Mouse (Mus musculus) liver, embryonic 14.5 days (tissue): ENCODE results near the gene Slc44a5. TPM values are rescaled to one million over a fixed set of nuclear protein-coding genes. Genes with fewer than 3 reads are reported as not detected.

ENCODE experiments used
- ATAC-seq: fragments of 200-750 bp; cut with Nextera tagmentation; 2 replicates; pipeline ENCODE4 v1.8.0; 2017; ENCODE audit warnings: moderate number of reproducible peaks, mild to moderate bottlenecking, moderate library complexity; ENCODE audit not compliant: insufficient read depth
- DNase-seq, 3 experiments: peaks; one replicate each; pipeline ENCODE4 v3.0.0-alpha.2; 2012 to 2013; ENCODE audit warnings: low read depth in 3 of 3, low spot score in 3 of 3
- H3K27ac ChIP-seq: fragments of 300-500 bp; sonication (generic); 2 replicates; pipeline ENCODE4 v1.5.1; 2014; ENCODE audit warnings: moderate library complexity, mild to moderate bottlenecking, control low read depth, inconsistent platforms
- H3K27me3 ChIP-seq: fragments of 300-500 bp; sonication (generic); 2 replicates; pipeline ENCODE4 v1.6.1; 2014; ENCODE audit warnings: mild to moderate bottlenecking, low read length, moderate library complexity; ENCODE audit not compliant: control insufficient read depth, insufficient read depth
- H3K36me3 ChIP-seq: fragments of 300-500 bp; sonication (generic); replicated peaks from 2 replicates; pipeline ENCODE4 v1.6.1; 2014; ENCODE audit warnings: low read depth; ENCODE audit not compliant: control insufficient read depth, insufficient read depth
- H3K4me1 ChIP-seq, 2 experiments: fragments of 200-500 bp in 1 of 2; fragments of 300-500 bp in 1 of 2; sonication (generic) in 1 of 2; replicated peaks; 2 replicates each; pipeline ENCODE4 v1.6.1; 2012 to 2014; ENCODE audit warnings: antibody characterized with exemption in 1 of 2, inconsistent platforms in 1 of 2, low read length in 1 of 2; ENCODE audit not compliant: control insufficient read depth in 2 of 2, insufficient read depth in 2 of 2
- H3K4me2 ChIP-seq: fragments of 300-500 bp; sonication (generic); 2 replicates; pipeline ENCODE4 v1.6.1; 2014; ENCODE audit warnings: low read depth, mild to moderate bottlenecking, control low read depth, moderate library complexity
- H3K4me3 ChIP-seq, 2 experiments: fragments of 200-500 bp in 1 of 2; fragments of 300-500 bp in 1 of 2; sonication (generic) in 1 of 2; 2 replicates each; pipeline ENCODE4 v1.5.1; 2012 to 2014; ENCODE audit warnings: low read depth in 2 of 2, low read length in 2 of 2, mild to moderate bottlenecking in 2 of 2, control low read depth in 1 of 2, inconsistent platforms in 1 of 2, moderate library complexity in 1 of 2; ENCODE audit not compliant: insufficient read depth in 1 of 2
- H3K9ac ChIP-seq: fragments of 300-500 bp; sonication (generic); replicated peaks from 2 replicates; pipeline ENCODE4 v1.6.1; 2014; ENCODE audit warnings: mild to moderate bottlenecking, control low read depth, moderate library complexity
- H3K9me3 ChIP-seq: fragments of 300-500 bp; sonication (generic); 2 replicates; pipeline ENCODE4 v1.6.1; 2016; ENCODE audit warnings: low read length, mixed read lengths; ENCODE audit not compliant: control insufficient read depth
- CTCF ChIP-seq: IDR thresholded peaks from 2 replicates; pipeline ENCODE4 v1.5.1; 2016; ENCODE audit warnings: antibody characterized with exemption, low read depth, control low read depth
- EP300 ChIP-seq: IDR thresholded peaks from 2 replicates; pipeline ENCODE4 v1.6.1; 2016; ENCODE audit warnings: antibody characterized with exemption, low read depth
- WGBS: fragments of 180-500 bp; shearing (Covaris S2); extraction: QIAGEN DNeasy Blood & Tissue Kit; methylation state at CpG from one replicate; pipeline ENCODE4 v1.1.7; 2014; ENCODE audit not compliant: insufficient replicate concordance; 5-methylcytosine and 5-hydroxymethylcytosine counted together
- polyA plus RNA-seq, 2 experiments: library from polyadenylated mRNA; depleted of rRNA in 1 of 2; stranded (reverse) in 1 of 2; unstranded in 1 of 2; fragments of >200 nt; fragmentation: Nextera tagmentation in 1 of 2; extraction: Ambion mirVana in 1 of 2; gene quantifications; 2 replicates each; pipeline versions ENCODE4 v1.2.1 to v1.2.3; 2012 to 2014

Gene Slc44a5
- polyA plus RNA-seq (2012; rRNA removed) (0.31 and 0.48 TPM in 2 replicates), polyA plus RNA-seq (2014; fragmentation: Nextera tagmentation; extraction: Ambion mirVana) (0.18 and 0.39 TPM in 2 replicates)

DNA sequence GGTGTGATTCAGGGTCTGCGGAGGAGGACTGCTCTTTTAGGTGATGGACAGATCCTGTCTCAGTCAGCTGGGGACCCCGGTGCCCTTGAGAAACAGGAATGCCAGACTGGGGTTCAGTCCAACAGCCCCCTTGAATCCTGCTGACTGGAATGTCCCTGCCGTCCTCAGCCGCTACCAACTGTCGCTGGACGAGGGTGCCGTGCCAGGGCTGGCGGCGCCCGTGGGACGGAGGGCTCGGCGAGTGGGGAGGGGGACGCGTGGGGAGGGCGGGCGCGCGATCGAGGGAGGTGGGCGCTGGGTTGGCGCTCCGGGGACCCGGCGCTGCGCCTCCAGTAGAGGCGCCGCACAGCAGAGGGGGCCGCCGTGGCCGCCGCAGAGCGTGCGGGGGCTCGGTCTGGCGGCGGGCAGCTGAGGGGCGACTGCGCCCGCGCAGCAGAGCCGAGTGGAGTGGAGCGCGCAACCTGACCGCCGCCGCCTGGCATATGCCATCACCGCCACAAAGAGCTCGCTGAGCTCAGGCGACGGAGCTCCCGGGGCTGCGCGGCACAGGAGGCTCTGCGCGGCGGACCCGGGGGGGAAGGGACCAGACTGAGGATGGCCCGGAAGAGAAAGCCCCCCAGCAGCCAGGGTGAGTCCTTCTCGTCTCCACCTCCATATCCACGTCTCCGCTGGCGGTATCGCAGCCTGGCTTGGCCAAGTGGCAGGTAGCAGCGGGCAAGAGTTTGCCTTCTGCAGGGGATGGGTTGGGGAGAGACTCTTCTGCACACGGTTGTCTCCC lies at the start of gene Slc44a5:
Slc44a5 (plus strand) TSS at position 266 of the 778 bp plus-strand sequence.
- H3K27me3 ChIP-seq = peaks cover 33% of the 10 kb centered on the region
- H3K4me3 ChIP-seq = peak within 1 kb of the TSS in 1 of 2 experiments; percentile 28; a peak in 2 of 4 replicates
- no peak for DNase-seq
- no peak for ATAC-seq
- no peaks in the 10 kb centered on the region for H3K36me3 ChIP-seq
- H3K9me3 ChIP-seq = no peaks in the 10 kb centered on the region
- 2% methylated on average over 58 of the region's 66 CpGs for WGBS
- H3K27ac ChIP-seq = no peak within 1 kb of the TSS
- H3K4me2 ChIP-seq = peak within 1 kb of the TSS; percentile 34; the same call in 1 of the 2 replicates
- no peak for TF ChIP-seq CTCF
- TF ChIP-seq EP300 = no peak
- no peak within 1 kb of the TSS for H3K9ac ChIP-seq
- no peaks in the 10 kb centered on the region for H3K4me1 ChIP-seq

- TF ChIP-seq CTCF (peak; percentile 43), EP300 (no peak)
- Histone ChIP-seq H3K27me3 (no peaks in the 10 kb centered on the region), H3K4me2 (no peak overlapping the region), H3K9me3 (no peaks in the 10 kb centered on the region), H3K4me3 (no peak overlapping the region), H3K9ac (no peak overlapping the region), H3K36me3 (peaks cover 4% of the 10 kb centered on the region; the same call in 1 of the 2 replicates), H3K4me1 (no peaks in the 10 kb centered on the region; a peak in 1 of 4 replicates), H3K27ac (no peak overlapping the region)
- ATAC-seq (no peak), DNase-seq (no peak)
- 76% methylated on average over 7 of the region's 7 CpGs for WGBS
Observed at GRCm38 (mm10) chr3:153926333-153926732, 46.9 kb upstream of the Slc44a5 start.

GRCm38 (mm10) chr3:153929526-153929925 lies 43.7 kb upstream of the Slc44a5 start:
- no peak for TF ChIP-seq EP300
- TF ChIP-seq CTCF = no peak
- Histone ChIP-seq H3K9ac (no peak overlapping the region), H3K27me3 (no peaks in the 10 kb centered on the region), H3K4me3 (no peak overlapping the region), H3K36me3 (peaks cover 6% of the 10 kb centered on the region), H3K4me1 (no peaks in the 10 kb centered on the region), H3K27ac (no peak overlapping the region), H3K4me2 (no peak overlapping the region), H3K9me3 (no peaks in the 10 kb centered on the region)
- DNase-seq (no peak), ATAC-seq (no peak)
- 76% methylated on average over 11 of the region's 11 CpGs for WGBS

GRCm38 (mm10) chr3:153932461-153932860 lies 40.8 kb upstream of the Slc44a5 start:
- ATAC-seq (0 out of 2 replicates have a peak, but pooled peaks have one; percentile 22), DNase-seq (no peak)
- H3K27me3 ChIP-seq = no peaks in the 10 kb centered on the region
- peaks cover 12% of the 10 kb centered on the region for H3K36me3 ChIP-seq
- H3K4me1 ChIP-seq = no peaks in the 10 kb centered on the region
- no peaks in the 10 kb centered on the region for H3K9me3 ChIP-seq
- H3K27ac ChIP-seq = no peak overlapping the region
- no peak overlapping the region for H3K9ac ChIP-seq
- no peak overlapping the region for H3K4me3 ChIP-seq
- H3K4me2 ChIP-seq = no peak overlapping the region
- WGBS = 73% methylated on average over 5 of the region's 5 CpGs
- TF ChIP-seq CTCF (no peak), EP300 (no peak)

GRCm38 (mm10) chr3:153935878-153936277 lies 37.4 kb upstream of the Slc44a5 start:
- H3K27me3 ChIP-seq = no peaks in the 10 kb centered on the region
- peaks cover 10% of the 10 kb centered on the region for H3K36me3 ChIP-seq
- H3K4me3 ChIP-seq = no peak overlapping the region
- no peak for TF ChIP-seq CTCF
- TF ChIP-seq EP300 = no peak
- no peak overlapping the region for H3K9ac ChIP-seq
- H3K4me1 ChIP-seq = no peaks in the 10 kb centered on the region
- H3K27ac ChIP-seq = no peak overlapping the region
- no peak for DNase-seq
- no peaks in the 10 kb centered on the region for H3K9me3 ChIP-seq
- H3K4me2 ChIP-seq = no peak overlapping the region
- no peak for ATAC-seq
- 79% methylated on average over 9 of the region's 9 CpGs for WGBS
